Mouse (Mus musculus): Measurements from ENCODE around the gene Krt16.

- TF ChIP-seq CTCF (IDR thresholded peaks at IDR 0.05; ENCODE audit: insufficient read depth, low read length), result no peak
- TF ChIP-seq POLR2A (IDR thresholded peaks at IDR 0.05; ENCODE audit: borderline replicate concordance, extremely low read depth, low read depth, low read length), result no peak
Observed at GRCm38 (mm10) chr11:100261235-100261605, 12.5 kb upstream of the Krt16 start.

Measured in lung, adult 2 months (tissue).